Mouse (Mus musculus) heart, adult 18-20 months (tissue): ENCODE measurements around the gene Defa34. TPM values are rescaled to one million over a fixed set of nuclear protein-coding genes. Genes with fewer than 3 reads are reported as not detected.
"Not testable (repeated sequence)": the region's sequence is repeated elsewhere in the genome, so short reads cannot be mapped to it uniquely, and the experiment has no call there.

Source experiments
- DNase-seq, 2 experiments: peaks; one replicate each; pipeline ENCODE4 v3.0.0; 2021 to 2022; ENCODE audit warnings: mixed read lengths in 1 of 2
- long read RNA-seq, 2 experiments: library from polyadenylated mRNA; stranded (forward); transcript quantifications; one replicate each; pipeline ENCODE4 v2.0.0; 2021
- total RNA-seq, 2 experiments: library from RNA; stranded (reverse); gene quantifications; 2 replicates each; pipeline ENCODE4 v1.2.3; 2021

The Defa34 gene
- total RNA-seq = not detected
- long read RNA-seq, experiment 1 = 0 reads
- long read RNA-seq, experiment 2 = 0 reads

GRCm38 (mm10) chr8:21665497-21665896 is at the start of gene Defa34:
Defa34 (plus strand) TSS chr8:21665797.
- DNase-seq = not testable (repeated sequence)

GRCm38 (mm10) chr8:21617883-21618282 is 47.7 kb upstream of the Defa34 start, which contains the start of gene Defa26:
Defa26 (plus strand) TSS chr8:21618183.
- DNase-seq = not testable (repeated sequence)

DNA sequence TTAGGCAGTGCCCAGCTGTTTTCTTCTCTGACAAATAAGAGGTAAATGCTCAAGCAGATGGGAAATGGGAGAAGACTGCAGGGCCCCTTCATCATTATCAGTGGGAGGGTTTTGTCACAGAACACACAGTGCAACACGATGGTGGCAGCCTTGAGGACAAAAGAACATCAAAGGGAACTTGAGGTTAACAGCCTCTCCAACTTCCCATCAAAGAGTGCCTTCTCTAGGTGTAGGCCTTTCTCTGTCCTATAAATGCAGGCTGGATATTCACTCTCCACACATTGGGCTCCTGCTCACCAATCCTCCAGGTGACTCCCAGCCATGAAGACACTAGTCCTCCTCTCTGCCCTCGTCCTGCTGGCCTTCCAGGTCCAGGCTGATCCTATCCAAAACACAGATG is 10.1 kb upstream of the Defa34 start, which contains the start of gene Defa17:
TSS of gene Defa17 (plus strand) at position 301 of the 400 bp plus-strand sequence.
- not testable (repeated sequence) for DNase-seq

GRCm38 (mm10) chr8:21703545-21703944 is 37.9 kb downstream of the Defa34 start, which contains the start of gene AY761184:
AY761184 (minus strand) TSS chr8:21703645.
- not testable (repeated sequence) for DNase-seq

Other genes starting within 250 kb of the Defa34 start
- not detected for gene Defa36, start 238.4 kb upstream of the Defa34 start, total RNA-seq
- gene Gm7849, start 209.2 kb upstream of the Defa34 start, total RNA-seq = not detected
- gene Defa20, start 156.5 kb upstream of the Defa34 start, total RNA-seq = not detected
- not detected for gene Defa32, start 136.8 kb upstream of the Defa34 start, total RNA-seq
- gene Defa37, start 100.4 kb upstream of the Defa34 start, total RNA-seq = not detected
- gene Defa28, start 82.8 kb upstream of the Defa34 start, total RNA-seq = not detected
- not detected for gene Gm7861, start 71.3 kb upstream of the Defa34 start, total RNA-seq
- gene Defa26, start 47.6 kb upstream of the Defa34 start, total RNA-seq = not detected
- gene Defa17, start 10.0 kb upstream of the Defa34 start, total RNA-seq = not detected
- not detected for gene AY761184, start 37.8 kb downstream of the Defa34 start, total RNA-seq
- gene Defa24, start 68.7 kb downstream of the Defa34 start, total RNA-seq = not detected
- gene Defb50, start 157.7 kb downstream of the Defa34 start, total RNA-seq = not detected
- not detected for gene Defb2, start 174.1 kb downstream of the Defa34 start, total RNA-seq
- gene Defb10, start 193.1 kb downstream of the Defa34 start, total RNA-seq = not detected
- gene Defb9, start 219.6 kb downstream of the Defa34 start, total RNA-seq = not detected
- not detected for gene Defb11, start 240.6 kb downstream of the Defa34 start, total RNA-seq